Mouse (Mus musculus): ENCODE measurements at regions not wholly inside any gene's neighbourhood (a gene's known extent, or its start where the extent isn't known, plus 50 kb on each side); places are given as distances from the start of the nearest gene placed in this dataset.

DNA sequence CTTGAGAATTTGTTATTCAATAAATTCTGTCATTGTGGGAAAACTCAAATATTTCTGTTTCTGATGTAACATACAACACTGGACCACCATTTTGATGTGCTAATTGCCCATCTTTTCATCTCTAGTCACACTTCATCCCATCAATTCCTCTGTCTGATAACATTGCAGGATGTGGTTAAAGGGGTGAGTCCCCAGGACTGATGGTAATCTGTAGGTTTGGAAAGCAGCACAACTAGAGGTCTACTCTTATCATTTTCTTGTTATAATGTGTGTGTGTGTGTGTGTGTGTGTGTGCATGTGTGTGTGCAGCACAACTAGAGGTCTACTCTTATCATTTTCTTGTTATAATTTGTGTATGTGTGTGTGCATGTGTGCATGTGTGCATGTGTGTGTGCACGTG, 160.5 kb upstream of the Meis1 start:
- TF ChIP-seq CTCF (conservative IDR thresholded peaks at IDR 0.05 in 1 of 2, IDR thresholded peaks at IDR 0.05 in 1 of 2; ENCODE audit: low read depth in 2 of 2, low read length in 2 of 2) (no peak), MXI1 (IDR thresholded peaks at IDR 0.05; ENCODE audit: low read depth, low read length) (no peak), NELFE (IDR thresholded peaks at IDR 0.05; ENCODE audit: low read depth, low read length) (no peak), JUND (conservative IDR thresholded peaks at IDR 0.05; ENCODE audit: low read depth, low read length) (no peak), POLR2A (IDR thresholded peaks at IDR 0.05; ENCODE audit: low read depth, low read length) (no peak), MAZ (IDR thresholded peaks at IDR 0.05; ENCODE audit: low read depth, low read length) (no peak), CHD2 (IDR thresholded peaks at IDR 0.05; ENCODE audit: low read length) (no peak), ETS1 (conservative IDR thresholded peaks at IDR 0.05; ENCODE audit: low read depth, low read length) (no peak), IRF4 (IDR thresholded peaks at IDR 0.05; ENCODE audit: low read depth, low read length) (no peak), MAFK (IDR thresholded peaks at IDR 0.05; ENCODE audit: insufficient replicate concordance, low read length) (no peak), POLR2AphosphoS2 (IDR thresholded peaks at IDR 0.05; ENCODE audit: low read depth, low read length) (no peak), TCF12 (IDR thresholded peaks at IDR 0.05; ENCODE audit: low read depth, low read length) (no peak)
